Mouse (Mus musculus) lung, embryonic 14.5 days (tissue): Measurements from ENCODE around the gene Gpm6a. TPM values are rescaled to one million over a fixed set of nuclear protein-coding genes. Genes with fewer than 3 reads are reported as not detected.

Experiments
- ATAC-seq: fragments of 200-750 bp; cut with Nextera tagmentation; 2 replicates; pipeline ENCODE4 v1.8.0; 2017; ENCODE audit warnings: mild to moderate bottlenecking, moderate TSS enrichment, moderate library complexity; ENCODE audit not compliant: insufficient read depth
- DNase-seq: peaks from one replicate; pipeline ENCODE4 v3.0.0-alpha.2; 2015
- H3K27ac ChIP-seq: fragments of 300-500 bp; sonication (generic); 2 replicates; pipeline ENCODE4 v1.5.1; 2014; ENCODE audit warnings: low read depth, mild to moderate bottlenecking, moderate library complexity
- H3K27me3 ChIP-seq: fragments of 300-500 bp; sonication (generic); 2 replicates; pipeline ENCODE4 v1.6.1; 2014; ENCODE audit warnings: low read length, control low read depth; ENCODE audit not compliant: insufficient read depth
- H3K36me3 ChIP-seq: fragments of 300-500 bp; sonication (generic); 2 replicates; pipeline ENCODE4 v1.6.1; 2014; ENCODE audit warnings: control low read depth; ENCODE audit not compliant: insufficient read depth
- H3K4me1 ChIP-seq: fragments of 300-500 bp; sonication (generic); 2 replicates; pipeline ENCODE4 v1.6.1; 2014; ENCODE audit warnings: antibody characterized with exemption, control low read depth; ENCODE audit not compliant: insufficient read depth
- H3K4me2 ChIP-seq: fragments of 300-500 bp; sonication (generic); 2 replicates; pipeline ENCODE4 v1.6.1; 2014; ENCODE audit warnings: mild to moderate bottlenecking
- H3K4me3 ChIP-seq: fragments of 300-500 bp; sonication (generic); 2 replicates; pipeline ENCODE4 v1.5.1; 2014; ENCODE audit warnings: low read depth, low read length
- H3K9ac ChIP-seq: fragments of 300-500 bp; sonication (generic); 2 replicates; pipeline ENCODE4 v1.6.1; 2014
- H3K9me3 ChIP-seq: fragments of 300-500 bp; sonication (generic); 2 replicates; pipeline ENCODE4 v1.6.1; 2016; ENCODE audit warnings: low read depth, low read length, control low read depth
- CTCF ChIP-seq: IDR thresholded peaks from 2 replicates; pipeline ENCODE4 v1.5.1; 2016; ENCODE audit warnings: antibody characterized with exemption, low read depth
- WGBS: fragments of 180-500 bp; shearing (Covaris S2); extraction: QIAGEN DNeasy Blood & Tissue Kit; methylation state at CpG from one replicate; pipeline ENCODE4 v1.1.7; 2014; 5-methylcytosine and 5-hydroxymethylcytosine counted together
- polyA plus RNA-seq: library from polyadenylated mRNA; unstranded; fragments of >200 nt; fragmentation: Nextera tagmentation; extraction: Ambion mirVana; gene quantifications from 2 replicates; pipeline ENCODE4 v1.2.1, GENCODE M21; 2014

Gpm6a gene
- polyA plus RNA-seq, 1 experiment from 2014 or later = 15.5 TPM

- ATAC-seq (no peak), DNase-seq (no peak)
- no peak overlapping the region for H3K4me3 ChIP-seq
- no peak overlapping the region for H3K9ac ChIP-seq
- no peak overlapping the region for H3K27ac ChIP-seq
- no peaks in the 10 kb centered on the region for H3K36me3 ChIP-seq
- no peaks in the 10 kb centered on the region for H3K27me3 ChIP-seq
- WGBS = 66% methylated on average over 6 of the region's 6 CpGs
- no peaks in the 10 kb centered on the region for H3K9me3 ChIP-seq
- no peak for TF ChIP-seq CTCF
- no peak overlapping the region for H3K4me2 ChIP-seq
- no peaks in the 10 kb centered on the region for H3K4me1 ChIP-seq
Measured at GRCm38 (mm10) chr8:54954030-54954429, 613 bp upstream of the Gpm6a start.

DNA sequence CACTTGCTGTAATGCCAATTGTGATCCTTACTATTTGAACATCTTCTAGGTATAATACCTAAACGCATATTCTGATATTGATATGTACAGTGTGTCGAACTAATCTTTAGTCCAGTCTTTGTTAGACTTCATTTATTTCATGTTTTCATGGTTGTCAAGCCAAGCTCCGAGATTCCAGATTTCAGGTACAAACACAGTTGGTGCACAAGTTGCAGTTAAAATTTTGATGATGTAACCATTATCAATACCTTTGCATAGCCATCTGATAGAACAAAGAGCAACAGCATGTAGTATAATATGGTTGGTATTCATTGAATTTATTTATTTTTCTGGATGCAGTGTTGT, 785 bp downstream of the Gpm6a start:
- H3K9me3 ChIP-seq = no peaks in the 10 kb centered on the region
- no peak overlapping the region for H3K27ac ChIP-seq
- no peak for TF ChIP-seq CTCF
- H3K36me3 ChIP-seq = no peaks in the 10 kb centered on the region
- no peak overlapping the region for H3K4me3 ChIP-seq
- ATAC-seq (no peak), DNase-seq (no peak)
- no peak overlapping the region for H3K4me2 ChIP-seq
- WGBS = 78% methylated on average over 3 of the region's 3 CpGs
- H3K27me3 ChIP-seq = no peaks in the 10 kb centered on the region
- H3K4me1 ChIP-seq = no peaks in the 10 kb centered on the region
- H3K9ac ChIP-seq = no peak overlapping the region

DNA sequence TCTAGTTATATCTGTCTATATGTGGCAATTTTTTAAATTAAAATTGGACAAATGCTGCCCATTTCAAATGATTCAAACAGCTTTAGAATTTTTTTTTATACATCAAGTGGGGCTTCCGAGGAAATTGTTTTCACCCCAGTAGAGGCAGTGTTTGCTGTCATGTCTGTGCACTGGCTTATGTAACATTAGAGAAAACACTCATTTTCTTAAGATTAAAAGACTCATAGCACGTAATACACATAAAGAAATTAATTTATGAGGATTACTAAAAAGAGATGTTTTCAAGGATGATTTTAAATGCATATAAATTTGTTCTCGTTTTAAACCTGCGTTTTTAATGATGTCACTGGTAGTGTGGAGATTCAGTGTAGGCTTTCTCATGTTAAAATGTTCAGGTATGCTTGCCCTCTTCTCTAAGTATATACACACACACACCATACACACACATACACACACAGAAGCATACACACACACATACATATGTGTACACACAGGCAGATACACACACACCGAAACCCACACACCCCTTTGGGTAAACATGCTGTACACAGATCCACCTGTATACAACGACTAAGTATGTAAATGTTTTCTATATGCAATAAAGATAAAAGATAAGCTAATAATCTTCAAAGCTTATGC, 1.4 kb downstream of the Gpm6a start:
- Histone ChIP-seq H3K4me1 (no peaks in the 10 kb centered on the region), H3K27me3 (no peaks in the 10 kb centered on the region), H3K36me3 (no peaks in the 10 kb centered on the region), H3K4me2 (no peak overlapping the region), H3K9me3 (no peaks in the 10 kb centered on the region), H3K27ac (no peak overlapping the region), H3K9ac (no peak overlapping the region), H3K4me3 (no peak overlapping the region)
- no peak for TF ChIP-seq CTCF
- WGBS = 70% methylated on average over 6 of the region's 6 CpGs
- ATAC-seq (no peak), DNase-seq (no peak)

GRCm38 (mm10) chr8:54956787-54957186, 2.1 kb downstream of the Gpm6a start:
- 79% methylated on average over 3 of the region's 3 CpGs for WGBS
- H3K9ac ChIP-seq = no peak overlapping the region
- no peak for ATAC-seq

GRCm38 (mm10) chr8:54957506-54957905, 2.9 kb downstream of the Gpm6a start:
- Histone ChIP-seq H3K27ac (no peak overlapping the region), H3K9me3 (no peaks in the 10 kb centered on the region), H3K27me3 (no peaks in the 10 kb centered on the region), H3K36me3 (no peaks in the 10 kb centered on the region), H3K4me2 (no peak overlapping the region), H3K4me1 (no peaks in the 10 kb centered on the region), H3K9ac (no peak overlapping the region), H3K4me3 (no peak overlapping the region)
- no peak for ATAC-seq
- DNase-seq = no peak
- WGBS = 69% methylated on average over 3 of the region's 3 CpGs
- TF ChIP-seq CTCF = no peak

More at GRCm38 (mm10) chr8:54956787-54957186, 2.1 kb downstream of the Gpm6a start:
- H3K27me3 ChIP-seq = no peaks in the 10 kb centered on the region
- no peak for DNase-seq
- H3K4me2 ChIP-seq = no peak overlapping the region
- H3K4me3 ChIP-seq = no peak overlapping the region
- no peaks in the 10 kb centered on the region for H3K4me1 ChIP-seq
- TF ChIP-seq CTCF = no peak
- H3K9me3 ChIP-seq = no peaks in the 10 kb centered on the region
- H3K36me3 ChIP-seq = no peaks in the 10 kb centered on the region
- H3K27ac ChIP-seq = no peak overlapping the region

- H3K9ac ChIP-seq = no peak overlapping the region
- H3K9me3 ChIP-seq = no peaks in the 10 kb centered on the region
- TF ChIP-seq CTCF = no peak
- H3K4me1 ChIP-seq = no peaks in the 10 kb centered on the region
- H3K27ac ChIP-seq = no peak overlapping the region
- no peak overlapping the region for H3K4me3 ChIP-seq
- no peak overlapping the region for H3K4me2 ChIP-seq
- no peak for ATAC-seq
- H3K27me3 ChIP-seq = no peaks in the 10 kb centered on the region
- no peak for DNase-seq
- H3K36me3 ChIP-seq = no peaks in the 10 kb centered on the region
Measured at GRCm38 (mm10) chr8:54961571-54961970, 6.9 kb downstream of the Gpm6a start.

- Histone ChIP-seq H3K4me1 (no peaks in the 10 kb centered on the region), H3K4me3 (no peak overlapping the region), H3K4me2 (no peak overlapping the region), H3K36me3 (no peaks in the 10 kb centered on the region), H3K27ac (no peak overlapping the region), H3K9me3 (no peaks in the 10 kb centered on the region), H3K9ac (no peak overlapping the region), H3K27me3 (no peaks in the 10 kb centered on the region)
- DNase-seq = no peak
- no peak for ATAC-seq
- WGBS = 75% methylated on average over 1 of the region's 1 CpGs
- no peak for TF ChIP-seq CTCF
Measured at GRCm38 (mm10) chr8:54975020-54975419, 20.4 kb downstream of the Gpm6a start.

- Histone ChIP-seq H3K4me2 (no peak overlapping the region), H3K4me1 (no peaks in the 10 kb centered on the region), H3K4me3 (no peak overlapping the region), H3K9me3 (no peaks in the 10 kb centered on the region), H3K9ac (no peak overlapping the region), H3K36me3 (no peaks in the 10 kb centered on the region), H3K27ac (no peak overlapping the region), H3K27me3 (no peaks in the 10 kb centered on the region)
- WGBS = 68% methylated on average over 2 of the region's 2 CpGs
- no peak for DNase-seq
- no peak for ATAC-seq
- TF ChIP-seq CTCF = no peak
Measured at GRCm38 (mm10) chr8:54975506-54975905, 20.9 kb downstream of the Gpm6a start.
